Mouse (Mus musculus): ENCODE measurements around the gene Vmn1r16.
"Not testable (repeated sequence)": the region's sequence is repeated elsewhere in the genome, so short reads cannot be mapped to it uniquely, and the experiment has no call there.

The Vmn1r16 gene

DNA sequence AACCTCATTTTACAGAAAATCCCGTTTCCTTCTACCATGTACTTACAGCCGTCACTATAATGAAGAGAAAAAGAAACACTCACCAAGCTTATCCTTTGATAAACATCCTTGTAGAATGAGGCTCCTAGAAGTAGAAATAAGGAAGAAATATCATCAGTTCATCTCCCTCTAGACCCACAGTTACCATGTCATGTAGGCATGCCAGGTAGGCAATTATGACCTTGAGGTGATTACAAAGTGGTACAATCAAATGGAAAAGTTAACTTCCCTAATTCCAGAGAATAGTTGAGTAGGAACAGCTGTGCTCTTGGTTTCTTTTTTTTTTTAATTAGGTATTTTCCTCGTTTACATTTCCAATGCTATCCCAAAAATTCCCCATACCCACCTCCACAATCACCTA, at the start of gene Vmn1r16:
Gene Vmn1r16 (minus strand): TSS at position 101 of the 400 bp plus-strand sequence.
- no peak for DNase-seq (ENCODE audit: low spot score in 2 of 2)

DNA sequence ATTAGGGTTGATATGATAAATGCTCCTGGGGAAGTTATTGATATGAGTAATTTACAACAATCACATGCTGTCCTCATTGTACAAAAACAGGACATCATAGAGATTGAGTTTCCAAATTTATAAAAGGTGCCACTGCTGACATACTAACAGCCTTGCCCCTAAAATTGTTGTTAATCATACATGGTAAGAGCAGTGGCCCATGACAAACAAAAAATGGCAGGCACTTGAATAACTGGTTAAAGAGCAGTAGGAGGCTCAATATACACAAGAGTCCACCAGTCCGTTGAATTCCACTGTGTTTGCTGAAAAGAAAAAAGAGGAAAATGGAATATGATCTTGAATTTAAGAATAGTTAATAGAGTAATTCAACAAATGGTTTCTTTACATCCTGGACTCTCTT, 38.2 kb upstream of the Vmn1r16 start:
- no peak for DNase-seq (ENCODE audit: low spot score in 2 of 2)

DNA sequence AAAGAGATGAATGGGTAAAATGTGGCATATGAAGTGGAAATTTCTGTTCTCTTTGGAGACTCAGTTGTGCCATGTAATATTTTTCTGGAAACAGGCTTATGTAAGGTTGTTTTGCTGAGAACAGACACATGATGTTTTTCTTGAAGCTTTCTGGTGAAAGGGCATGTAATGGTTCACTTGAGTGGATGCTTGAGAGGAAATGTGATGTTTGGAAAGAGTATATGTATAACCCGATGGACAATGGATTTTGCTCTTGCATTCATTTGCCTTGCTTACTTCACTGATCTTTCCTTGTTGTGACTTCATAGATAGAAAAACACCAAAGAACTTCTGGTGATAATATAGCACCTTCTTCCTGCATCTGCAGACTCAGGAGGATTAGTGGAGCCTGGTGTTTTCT, 36.6 kb upstream of the Vmn1r16 start:
- not testable (repeated sequence) for DNase-seq (ENCODE audit: low spot score in 2 of 2)

DNA sequence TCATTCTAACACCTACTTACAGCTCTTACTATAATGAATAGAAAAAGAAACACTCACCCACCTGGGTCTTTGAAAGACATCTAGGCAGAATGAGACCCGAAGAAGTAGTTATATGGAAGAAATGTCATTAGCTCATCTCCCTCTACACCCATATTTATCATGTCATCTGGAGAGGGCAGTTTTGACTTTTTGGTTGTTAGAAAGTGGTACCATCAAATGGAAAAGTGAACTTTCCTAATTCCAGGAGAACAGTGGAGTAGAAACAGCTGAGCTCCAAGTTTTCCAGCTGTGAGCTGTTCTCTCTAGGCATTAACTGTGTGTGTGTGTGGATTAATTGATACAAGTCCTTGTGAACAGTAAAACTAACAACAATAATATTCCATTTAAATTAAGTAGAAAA, 34.3 kb upstream of the Vmn1r16 start, which contains the start of gene Vmn1r17:
Gene Vmn1r17 (minus strand): TSS at position 101 of the 400 bp plus-strand sequence.
- no peak for DNase-seq (ENCODE audit: low spot score in 2 of 2)

DNA sequence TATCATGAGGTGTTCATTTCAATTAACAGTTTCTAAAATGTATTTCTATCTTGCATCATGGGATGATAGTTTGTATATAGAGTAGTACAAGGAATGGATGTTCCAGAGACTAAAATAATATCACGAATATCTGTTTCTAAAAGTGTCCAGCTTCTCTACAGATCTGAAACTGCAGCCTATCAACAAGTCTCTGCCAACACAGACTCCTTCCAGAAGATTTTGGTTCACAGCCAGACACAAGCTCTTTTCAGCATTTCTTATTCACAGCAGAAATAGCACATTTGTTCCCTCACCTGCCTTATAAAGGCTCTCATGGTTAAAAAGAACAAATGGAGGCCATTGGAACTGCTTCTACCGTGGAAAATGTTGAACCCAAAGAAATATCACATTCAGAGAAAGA, 27.6 kb upstream of the Vmn1r16 start:
- DNase-seq (ENCODE audit: low spot score in 2 of 2): no peak

DNA sequence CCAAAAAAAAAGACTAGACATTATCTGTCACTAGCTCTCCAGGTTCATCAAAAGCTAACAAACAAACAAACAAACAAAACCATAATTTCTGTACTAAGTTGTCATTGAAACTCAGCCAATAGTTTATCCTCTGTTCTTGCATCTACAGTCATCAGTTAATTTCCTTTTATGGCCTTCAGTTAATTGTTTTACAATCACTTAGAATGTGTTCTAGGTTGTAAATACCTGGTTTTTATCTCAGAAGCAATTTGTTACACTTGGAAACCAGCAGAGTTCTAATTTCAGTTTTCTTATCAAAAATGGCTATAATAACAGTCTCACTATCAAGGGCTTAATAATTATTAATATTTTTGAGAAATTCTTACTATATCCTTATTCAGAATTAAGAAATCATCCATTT, 3.1 kb downstream of the Vmn1r16 start:
- no peak for DNase-seq (ENCODE audit: low spot score in 2 of 2)

DNA sequence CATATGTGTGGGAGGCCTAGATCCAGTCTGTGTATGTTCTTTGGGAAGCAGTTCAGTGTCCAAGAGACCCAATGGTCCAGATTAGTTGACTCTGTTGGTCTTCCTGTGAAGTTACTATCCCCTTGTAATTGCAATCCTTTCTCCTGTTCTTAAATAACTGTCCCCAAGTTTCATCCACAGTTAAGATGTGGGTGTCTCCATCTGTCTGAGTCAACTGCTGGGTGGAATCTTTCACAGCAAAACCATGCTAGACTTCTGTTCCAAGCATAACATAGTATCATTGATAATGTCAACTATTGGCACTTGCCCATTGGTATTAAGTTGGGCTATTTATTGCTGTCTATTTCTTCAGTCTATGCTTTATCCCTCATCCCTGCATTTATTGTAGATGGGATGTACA, 50.3 kb downstream of the Vmn1r16 start:
- DNase-seq (ENCODE audit: low spot score in 2 of 2): no peak

DNA sequence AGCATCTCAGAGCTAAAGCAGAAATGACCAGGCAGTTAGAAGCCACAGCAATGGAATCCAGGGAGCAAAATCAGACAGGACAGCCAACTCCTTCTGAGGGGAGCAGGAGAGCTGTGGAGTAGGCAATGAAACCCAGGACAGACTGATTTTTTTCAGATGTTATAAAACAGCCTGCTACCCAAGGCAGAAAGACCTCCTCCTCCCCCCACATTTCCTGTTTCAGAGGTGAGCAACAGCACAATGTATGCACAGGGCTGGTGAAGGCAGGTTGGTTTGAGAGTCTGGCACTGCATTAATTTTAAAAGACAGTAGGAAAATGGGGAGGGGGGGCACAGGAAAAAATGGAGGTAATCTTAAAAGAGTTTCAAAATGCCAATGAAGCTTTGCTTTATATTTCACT, 56.8 kb downstream of the Vmn1r16 start:
- DNase-seq (ENCODE audit: low spot score in 2 of 2): no peak

DNA sequence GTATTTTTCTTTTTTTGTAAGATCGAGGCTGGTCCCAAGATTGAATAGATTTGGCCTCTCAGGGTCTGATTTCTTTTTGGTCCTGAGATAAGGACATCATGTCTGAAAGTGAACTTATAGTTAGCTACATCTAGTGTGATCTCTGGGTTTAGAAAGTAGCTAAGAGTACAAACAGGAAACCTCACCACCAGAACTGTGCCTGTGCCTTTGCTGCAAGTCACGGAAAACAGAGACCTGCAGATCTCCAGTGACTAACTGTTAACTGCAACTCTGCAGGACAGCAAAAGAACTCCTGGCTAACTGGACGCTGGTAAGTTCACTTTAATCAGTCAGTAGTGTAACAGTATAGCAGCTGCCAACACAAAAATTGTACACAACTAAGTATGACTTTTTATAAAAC, 57.4 kb downstream of the Vmn1r16 start:
- DNase-seq (ENCODE audit: low spot score in 2 of 2): no peak

All from spleen, postnatal 14 days (tissue).